Mouse (Mus musculus) c-Kit-negative CD71-positive TER-119-positive erythroid progenitor cells, embryonic 14.5 days (primary cell): ENCODE measurements around the gene Slc38a8.

ENCODE experiments used
- DNase-seq: peaks from one replicate; pipeline ENCODE4 v3.0.0-alpha.2; 2013; ENCODE audit warnings: low read depth, low spot score

Slc38a8 gene

GRCm38 (mm10) chr8:119438876-119439275 is 62.6 kb downstream of the Slc38a8 start:
- no peak for DNase-seq

DNA sequence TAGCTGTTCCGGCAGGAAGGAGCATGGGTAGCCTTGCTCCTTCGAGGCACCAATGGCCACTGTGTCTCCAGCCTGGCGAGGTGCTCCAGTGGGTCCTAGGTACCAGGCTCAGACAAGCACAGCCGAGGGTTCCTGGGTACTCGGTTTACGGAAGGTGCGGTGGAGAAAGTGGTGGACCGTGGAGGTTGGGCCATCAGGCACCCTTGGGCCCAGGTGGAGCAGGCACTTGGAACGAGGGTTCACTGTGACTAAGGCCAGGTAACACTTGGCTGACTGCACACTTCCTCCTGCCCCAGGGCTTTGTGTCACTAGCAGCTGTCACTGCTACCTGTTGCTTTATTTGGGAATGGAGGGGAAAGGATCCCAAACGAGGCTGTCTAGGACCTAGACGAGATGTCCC is 64.0 kb downstream of the Slc38a8 start:
- no peak for DNase-seq

GRCm38 (mm10) chr8:119436933-119437332 is 64.6 kb downstream of the Slc38a8 start:
- no peak for DNase-seq

DNA sequence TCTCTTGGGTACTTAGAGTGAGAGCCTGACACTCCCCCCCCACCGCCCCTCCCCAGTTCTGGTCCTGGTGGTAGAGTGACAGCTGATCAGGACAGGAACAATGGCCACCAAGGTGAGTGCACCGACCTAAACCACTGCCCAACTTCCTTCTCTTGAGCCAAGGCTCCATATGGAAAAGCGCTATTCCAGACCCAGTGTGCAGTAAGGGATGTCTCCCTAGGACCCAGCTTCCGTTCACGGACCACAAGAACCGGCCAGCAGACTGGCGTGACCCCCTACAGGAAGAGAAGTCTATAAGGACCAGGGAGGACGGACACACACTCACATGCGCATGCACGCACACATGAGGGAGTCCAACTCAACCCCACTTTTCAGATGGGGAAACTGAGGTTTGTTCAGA is 65.2 kb downstream of the Slc38a8 start:
- no peak for DNase-seq

DNA sequence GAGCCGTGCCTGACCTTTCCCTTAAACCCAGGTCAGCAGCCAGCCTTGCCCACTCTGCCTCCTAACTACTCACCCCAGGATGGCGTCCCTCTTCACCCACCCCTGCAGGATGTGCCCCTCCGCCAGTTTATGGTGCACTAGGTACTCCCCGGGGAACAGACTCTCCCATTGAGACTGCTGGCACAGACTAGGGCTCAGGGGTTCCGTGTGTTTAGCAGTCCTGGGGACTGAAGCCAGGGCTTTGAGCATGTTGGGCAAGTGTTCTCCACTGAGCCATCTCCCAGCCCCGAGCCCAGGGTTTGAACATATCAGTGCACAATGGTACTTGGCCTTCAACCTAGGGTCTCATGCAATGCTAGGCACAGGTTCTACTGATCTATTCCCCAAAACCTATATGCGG is 66.0 kb downstream of the Slc38a8 start:
- DNase-seq = no peak

DNA sequence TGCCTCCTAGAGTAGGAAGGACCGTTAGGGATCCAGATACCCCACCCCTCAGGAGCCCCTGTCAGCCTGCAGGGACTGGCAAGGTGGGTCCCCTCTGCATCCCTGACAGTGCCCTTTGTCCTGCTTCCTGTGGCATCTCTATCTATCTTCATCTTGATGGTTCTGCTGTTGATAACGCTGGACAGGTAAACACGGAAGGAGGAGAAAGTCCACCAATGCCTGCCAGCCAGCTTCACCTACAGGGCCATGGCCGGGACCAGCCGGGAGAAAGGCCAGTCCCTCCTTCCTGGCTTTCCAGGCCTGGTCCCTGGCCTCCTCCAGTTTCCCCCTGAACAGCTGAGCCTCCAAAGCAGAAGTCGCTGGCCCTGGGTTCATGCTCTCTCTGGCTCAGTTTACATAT is 66.9 kb downstream of the Slc38a8 start:
- no peak for DNase-seq

GRCm38 (mm10) chr8:119433582-119434174 is 67.8 kb downstream of the Slc38a8 start, which contains the start of gene Osgin1:
Osgin1 (plus strand) TSS chr8:119434124.
- no peak for DNase-seq

DNA sequence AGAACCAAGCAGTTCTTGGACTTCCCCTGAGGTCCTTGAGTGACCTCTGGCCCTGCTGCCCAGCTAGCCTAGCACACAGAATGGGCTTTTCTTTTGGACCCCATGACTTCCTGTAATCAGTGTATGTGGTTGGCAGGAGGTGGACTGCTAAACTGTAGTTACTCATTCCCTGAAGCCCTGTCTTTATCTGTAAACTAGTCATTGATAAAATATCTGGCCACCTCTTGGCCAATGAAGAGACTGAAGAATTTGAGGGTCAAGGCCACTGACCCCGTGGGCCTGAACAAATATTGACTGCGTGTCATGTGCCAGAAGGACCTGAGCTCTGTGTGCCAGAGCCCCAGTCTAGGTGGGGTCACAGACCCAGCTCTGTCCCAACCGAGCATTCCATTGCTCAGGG is 69.1 kb downstream of the Slc38a8 start:
- no peak for DNase-seq

- no peak for DNase-seq
Measured at GRCm38 (mm10) chr8:119430690-119431089, 70.8 kb downstream of the Slc38a8 start.

- DNase-seq = no peak
Measured at GRCm38 (mm10) chr8:119430250-119430649, 71.2 kb downstream of the Slc38a8 start.
